Mouse (Mus musculus) MEL (cell line): ENCODE measurements around the gene Adam17.

ENCODE experiments used
- CTCF ChIP-seq, 3 experiments: IDR thresholded peaks in 2 of 3; conservative IDR thresholded peaks in 1 of 3; 2 replicates each; pipeline ENCODE4 v1.5.1; 2011 to 2012; ENCODE audit warnings: low read length in 3 of 3, low read depth in 2 of 3, mild to moderate bottlenecking in 2 of 3, improper control_type of control experiment in 1 of 3, inconsistent platforms in 1 of 3, mixed read lengths in 1 of 3, moderate library complexity in 1 of 3; ENCODE audit not compliant: control insufficient read depth in 1 of 3, insufficient read depth in 1 of 3, poor library complexity in 1 of 3, severe bottlenecking in 1 of 3
- GATA1 ChIP-seq: IDR thresholded peaks from 2 replicates; pipeline ENCODE4 v1.6.1; 2011; ENCODE audit warnings: low read depth, low read length, improper control_type of control experiment
- HCFC1 ChIP-seq: IDR thresholded peaks from 2 replicates; pipeline ENCODE4 v1.6.1; 2012; ENCODE audit warnings: low read depth, mild to moderate bottlenecking, inconsistent platforms, low read length, improper control_type of control experiment, moderate library complexity
- KAT2A ChIP-seq: conservative IDR thresholded peaks from 2 replicates; pipeline ENCODE4 v1.6.1; 2012; ENCODE audit warnings: low read depth, low read length, improper control_type of control experiment, inconsistent platforms
- MXI1 ChIP-seq: IDR thresholded peaks from 2 replicates; pipeline ENCODE4 v1.6.1; 2011; ENCODE audit warnings: mild to moderate bottlenecking, low read depth, low read length, improper control_type of control experiment
- POLR2A ChIP-seq, 2 experiments: IDR thresholded peaks; 2 replicates each; pipeline ENCODE4 v1.6.1; 2011 to 2012; ENCODE audit warnings: low read length in 2 of 2, mild to moderate bottlenecking in 2 of 2, control low read depth in 1 of 2, improper control_type of control experiment in 1 of 2, low read depth in 1 of 2, moderate library complexity in 1 of 2; ENCODE audit not compliant: control insufficient read depth in 1 of 2, insufficient read depth in 1 of 2, poor library complexity in 1 of 2
- RCOR1 ChIP-seq: IDR thresholded peaks from 2 replicates; pipeline ENCODE4 v1.6.1; 2012; ENCODE audit warnings: low read depth, mild to moderate bottlenecking, inconsistent platforms, low read length, improper control_type of control experiment
- SMC3 ChIP-seq: IDR thresholded peaks from 2 replicates; pipeline ENCODE4 v1.6.1; 2011; ENCODE audit warnings: low read depth, low read length, improper control_type of control experiment
- TBP ChIP-seq: IDR thresholded peaks from 2 replicates; pipeline ENCODE4 v1.8.0; 2011; ENCODE audit warnings: low read depth, low read length, improper control_type of control experiment
- USF1 ChIP-seq: IDR thresholded peaks from 2 replicates; pipeline ENCODE4 v1.6.1; 2014; ENCODE audit warnings: low read depth, mild to moderate bottlenecking, inconsistent platforms, low read length, improper control_type of control experiment, moderate library complexity
- ZKSCAN1 ChIP-seq: IDR thresholded peaks from 2 replicates; pipeline ENCODE4 v1.6.1; 2012; ENCODE audit warnings: low read depth, mild to moderate bottlenecking, inconsistent platforms, low read length, improper control_type of control experiment, moderate library complexity

GRCm38 (mm10) chr12:21363195-21363594 is 10.2 kb downstream of the Adam17 start:
- no peak for TF ChIP-seq POLR2A (IDR thresholded peaks at IDR 0.05; ENCODE audit: control insufficient read depth in 1 of 2, insufficient read depth in 1 of 2, low read depth in 1 of 2, low read length in 2 of 2, poor library complexity in 1 of 2)
- TF ChIP-seq CTCF (IDR thresholded peaks at IDR 0.05 in 2 of 3, conservative IDR thresholded peaks at IDR 0.05 in 1 of 3; ENCODE audit: control insufficient read depth in 1 of 3, insufficient read depth in 1 of 3, low read depth in 2 of 3, low read length in 3 of 3, poor library complexity in 1 of 3, severe bottlenecking in 1 of 3): no peak
- no peak for TF ChIP-seq ZKSCAN1
- TF ChIP-seq RCOR1: no peak
- TF ChIP-seq MXI1: no peak
- TF ChIP-seq GATA1: no peak
- TF ChIP-seq KAT2A: no peak
- TF ChIP-seq USF1: no peak
- no peak for TF ChIP-seq HCFC1
- no peak for TF ChIP-seq SMC3
- TF ChIP-seq TBP: no peak
